Mouse (Mus musculus) heart, embryonic 14.5 days (tissue): ENCODE measurements around the gene Polr3a. TPM values are rescaled to one million over a fixed set of nuclear protein-coding genes. Genes with fewer than 3 reads are reported as not detected.

ENCODE experiments used
- polyA plus RNA-seq: library from polyadenylated mRNA; unstranded; fragments of >200 nt; fragmentation: Nextera tagmentation; extraction: Ambion mirVana; gene quantifications from 2 replicates; pipeline ENCODE4 v1.2.1, GENCODE M21; 2014

Gene Polr3a
- polyA plus RNA-seq, 1 experiment from 2014 or later, result 13.3 TPM

Other genes starting within 250 kb of the Polr3a start
- gene Dlg5, start 241.1 kb downstream of the Polr3a start, polyA plus RNA-seq, result 9.8 and 12.8 TPM in 2 replicates
- gene E330034G19Rik, start 193.8 kb downstream of the Polr3a start, polyA plus RNA-seq, result not detected in 2 replicates
- gene Rps24, start 67 bp upstream of the Polr3a start, polyA plus RNA-seq, result 789 and 845 TPM in 2 replicates